Mouse (Mus musculus) ES-Bruce4 (cell line): Measurements from ENCODE around the gene Mepce. TPM values are rescaled to one million over a fixed set of nuclear protein-coding genes. Genes with fewer than 3 reads are reported as not detected.
"Not testable (repeated sequence)": the region's sequence is repeated elsewhere in the genome, so short reads cannot be mapped to it uniquely, and the experiment has no call there.

Experiments used
- H3K27ac ChIP-seq: 2 replicates; pipeline ENCODE4 v1.5.1; 2012; ENCODE audit warnings: low read length, inconsistent platforms; ENCODE audit not compliant: insufficient read depth
- H3K27me3 ChIP-seq: 2 replicates; pipeline ENCODE4 v1.6.1; 2012; ENCODE audit warnings: mild to moderate bottlenecking, low read length, inconsistent platforms; ENCODE audit not compliant: control insufficient read depth, poor library complexity, insufficient read depth, severe bottlenecking
- H3K36me3 ChIP-seq: 2 replicates; pipeline ENCODE4 v1.6.1; 2012; ENCODE audit warnings: inconsistent platforms, mild to moderate bottlenecking, low read length, moderate library complexity; ENCODE audit not compliant: control insufficient read depth, poor library complexity, insufficient read depth, severe bottlenecking
- H3K4me1 ChIP-seq: one replicate; pipeline ENCODE4 v1.8.1; 2011; ENCODE audit warnings: low read length; ENCODE audit not compliant: control insufficient read depth, insufficient read depth
- H3K4me3 ChIP-seq: 2 replicates; pipeline ENCODE4 v1.5.1; 2011; ENCODE audit warnings: low read depth, mild to moderate bottlenecking, low read length
- H3K9ac ChIP-seq: 2 replicates; pipeline ENCODE4 v1.6.1; 2012; ENCODE audit warnings: low read depth, mild to moderate bottlenecking, inconsistent platforms; ENCODE audit not compliant: poor library complexity, severe bottlenecking
- H3K9me3 ChIP-seq: replicated peaks from 2 replicates; pipeline ENCODE4 v1.6.1; 2012; ENCODE audit warnings: mild to moderate bottlenecking, low read length, inconsistent platforms; ENCODE audit not compliant: control insufficient read depth, poor library complexity, insufficient read depth, severe bottlenecking
- CTCF ChIP-seq: IDR thresholded peaks from one replicate; pipeline ENCODE4 v1.8.1; 2011; ENCODE audit warnings: low read depth, low read length
- EP300 ChIP-seq: IDR thresholded peaks from 2 replicates; pipeline ENCODE4 v1.6.1; 2011; ENCODE audit warnings: low read depth, low read length; ENCODE audit not compliant: insufficient read depth
- POLR2A ChIP-seq: IDR thresholded peaks from one replicate; pipeline ENCODE4 v1.8.1; 2011; ENCODE audit warnings: low read length; ENCODE audit not compliant: insufficient read depth
- polyA plus RNA-seq: library from polyadenylated mRNA; stranded (reverse); fragments of >200 nt; gene quantifications from 2 replicates; pipeline ENCODE4 v1.2.4, GENCODE M21; 2011; ENCODE audit warnings: low read depth; ENCODE audit not compliant: missing spikeins, insufficient read depth, insufficient read length

The Mepce gene
- polyA plus RNA-seq = 21.6 and 24.8 TPM in 2 replicates

DNA sequence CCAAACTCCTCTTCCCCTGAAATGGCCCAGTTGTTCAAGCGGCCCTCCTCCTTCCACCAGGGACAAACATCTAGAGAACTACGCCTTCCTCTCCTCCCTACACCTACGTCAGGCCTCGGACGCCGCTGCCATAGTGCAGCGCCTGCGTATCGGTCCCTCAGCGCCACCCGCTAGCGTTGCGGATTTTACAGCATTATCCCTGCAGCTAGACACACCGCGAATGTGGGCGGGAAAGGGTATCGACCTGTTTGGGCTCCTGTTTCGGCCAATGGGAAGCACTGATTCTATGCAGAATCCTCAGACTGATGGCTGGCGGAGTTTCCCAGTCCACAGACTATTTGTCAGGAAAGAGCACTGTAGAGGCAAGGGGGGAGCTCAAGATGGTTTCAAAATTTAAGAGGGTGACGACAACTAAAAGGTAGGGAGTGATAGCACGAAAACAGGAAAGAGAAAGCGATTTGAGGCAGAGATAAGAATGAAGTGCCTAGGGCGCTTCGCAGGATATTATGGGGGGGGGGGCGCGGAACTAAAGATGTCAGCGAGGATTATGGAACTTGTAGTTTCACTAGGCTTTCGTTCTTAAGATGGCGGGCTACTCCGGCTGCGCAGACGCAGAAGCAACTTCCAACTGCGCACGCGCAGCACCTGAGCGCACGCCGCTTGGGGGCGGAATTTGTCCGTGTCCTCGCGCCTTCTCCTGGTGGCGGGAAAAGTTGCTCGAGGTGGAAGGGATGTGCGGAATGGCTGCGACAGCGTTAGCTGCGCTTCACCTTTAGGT is at the start of gene Mepce, which contains the start of gene Zcwpw1:
Gene Mepce, minus strand, starts transcription at position 505 of the 778 bp plus-strand sequence.
Gene Zcwpw1, plus strand, starts transcription at position 648 of the 778 bp plus-strand sequence.
- TF ChIP-seq EP300 (peak; percentile 57; the same call in 1 of the 2 replicates), CTCF (peak; percentile 39), POLR2A (no peak)
- H3K4me3 ChIP-seq = peak within 1 kb of the TSS; percentile 80
- H3K36me3 ChIP-seq = peaks cover 21% of the 10 kb centered on the region
- H3K9me3 ChIP-seq = no peaks in the 10 kb centered on the region
- no peaks in the 10 kb centered on the region for H3K4me1 ChIP-seq
- H3K27ac ChIP-seq = peak within 1 kb of the TSS; percentile 46
- H3K27me3 ChIP-seq = no peaks in the 10 kb centered on the region
- H3K9ac ChIP-seq = peak within 1 kb of the TSS; percentile 97

DNA sequence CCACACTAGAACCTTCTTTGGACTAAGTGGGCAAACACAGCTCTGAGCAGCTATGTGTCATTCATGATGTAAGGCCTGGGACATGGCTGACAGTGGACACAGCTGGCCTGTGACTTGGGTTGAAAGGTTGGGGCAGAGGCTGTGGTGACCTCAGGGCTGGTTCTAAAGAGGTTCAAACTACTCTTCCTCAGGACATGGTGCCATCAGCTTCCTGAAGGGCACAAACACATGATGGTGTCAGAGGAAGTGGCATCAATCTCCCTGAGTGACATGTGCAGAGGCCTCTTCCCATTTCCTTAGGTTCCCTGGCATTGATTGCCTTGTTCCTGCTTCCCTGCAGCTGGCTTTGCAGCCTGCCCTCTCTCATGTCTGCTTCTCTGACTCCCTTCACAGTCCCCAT is 49.7 kb upstream of the Mepce start:
- H3K36me3 ChIP-seq, H3K9ac ChIP-seq, H3K27me3 ChIP-seq, H3K9me3 ChIP-seq, H3K4me3 ChIP-seq, H3K4me1 ChIP-seq, H3K27ac ChIP-seq: not testable (repeated sequence)

DNA sequence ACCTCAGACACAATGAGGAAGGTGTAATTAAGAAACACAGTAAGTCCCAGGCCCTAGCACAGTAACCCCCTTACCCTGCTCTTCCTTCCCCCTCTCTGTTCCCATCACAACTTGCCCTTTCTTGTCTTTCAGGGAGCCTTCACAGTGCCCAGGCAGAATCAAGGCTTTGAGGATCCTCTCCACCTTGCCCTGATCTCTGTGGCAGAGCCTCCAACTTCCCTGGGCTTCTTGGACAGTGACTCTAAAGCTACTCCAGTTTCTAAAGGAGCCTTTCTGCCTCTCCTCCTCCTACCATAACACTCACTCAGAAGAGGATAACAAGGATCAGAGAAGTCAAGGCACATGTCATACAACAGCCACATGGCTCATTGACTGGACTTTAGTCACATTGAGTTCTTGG is 49.2 kb upstream of the Mepce start:
- Histone ChIP-seq H3K27me3 (no peaks in the 10 kb centered on the region), H3K9ac (no peak overlapping the region), H3K27ac (no peak overlapping the region), H3K4me3 (no peak overlapping the region), H3K9me3 (no peaks in the 10 kb centered on the region), H3K36me3 (no peaks in the 10 kb centered on the region), H3K4me1 (no peaks in the 10 kb centered on the region)
- TF ChIP-seq POLR2A = no peak
- no peak for TF ChIP-seq EP300
- TF ChIP-seq CTCF = no peak

DNA sequence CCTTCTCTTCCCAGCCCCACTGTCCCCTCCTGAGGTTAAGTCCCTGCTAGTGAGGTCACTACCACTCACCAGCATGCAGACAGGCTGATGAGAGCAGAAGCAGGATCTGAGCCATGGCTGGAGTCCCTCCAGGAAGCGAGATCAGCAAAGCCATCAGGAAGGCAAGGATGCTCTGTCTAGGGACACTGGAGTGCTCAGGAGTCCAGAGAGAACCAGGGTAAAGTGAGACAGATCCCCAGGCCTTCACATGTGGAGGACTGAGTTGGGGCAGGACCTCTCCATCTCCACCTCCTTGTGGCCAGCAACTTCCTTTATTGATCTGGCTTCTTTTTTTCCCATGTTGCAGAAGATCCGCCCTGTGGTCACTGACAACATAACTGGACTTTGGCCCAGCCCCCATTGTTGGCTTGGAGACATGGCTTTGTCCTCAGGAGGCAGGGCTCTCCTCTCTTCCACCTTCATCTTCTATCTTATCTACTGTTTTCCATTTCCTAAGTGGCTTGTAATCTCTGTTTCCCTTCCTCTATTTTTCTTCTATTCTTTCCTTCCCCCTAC is 48.6 kb upstream of the Mepce start, which contains the start of gene Pilra:
Gene Pilra, minus strand, starts transcription at position 316 of the 555 bp plus-strand sequence.
- H3K9ac ChIP-seq, H3K27me3 ChIP-seq, H3K9me3 ChIP-seq, H3K27ac ChIP-seq, H3K4me1 ChIP-seq, H3K4me3 ChIP-seq, H3K36me3 ChIP-seq: not testable (repeated sequence)

DNA sequence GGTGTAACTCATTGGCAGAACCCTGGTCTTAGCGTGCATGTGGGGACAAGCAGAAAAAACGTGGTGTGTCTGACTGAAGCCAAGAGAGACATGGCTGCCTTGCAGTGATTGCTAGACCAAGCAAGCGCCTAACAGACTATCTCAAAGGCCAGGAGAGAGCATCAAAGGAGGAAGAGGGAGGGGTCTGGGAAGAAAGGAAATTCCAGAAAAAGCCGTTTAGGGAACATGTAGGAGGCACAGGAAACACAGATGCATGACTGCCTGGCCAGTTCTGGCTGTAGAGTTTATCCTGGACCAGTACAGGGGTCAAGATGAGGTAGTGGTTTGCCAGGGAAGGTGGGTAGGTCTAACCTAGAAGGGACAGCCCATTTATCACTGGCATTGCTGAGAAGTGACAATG is 46.0 kb upstream of the Mepce start:
- Histone ChIP-seq H3K27me3 (no peaks in the 10 kb centered on the region), H3K27ac (no peak overlapping the region), H3K36me3 (no peaks in the 10 kb centered on the region), H3K9me3 (no peaks in the 10 kb centered on the region), H3K9ac (no peak overlapping the region), H3K4me3 (no peak overlapping the region), H3K4me1 (no peaks in the 10 kb centered on the region)
- no peak for TF ChIP-seq POLR2A

DNA sequence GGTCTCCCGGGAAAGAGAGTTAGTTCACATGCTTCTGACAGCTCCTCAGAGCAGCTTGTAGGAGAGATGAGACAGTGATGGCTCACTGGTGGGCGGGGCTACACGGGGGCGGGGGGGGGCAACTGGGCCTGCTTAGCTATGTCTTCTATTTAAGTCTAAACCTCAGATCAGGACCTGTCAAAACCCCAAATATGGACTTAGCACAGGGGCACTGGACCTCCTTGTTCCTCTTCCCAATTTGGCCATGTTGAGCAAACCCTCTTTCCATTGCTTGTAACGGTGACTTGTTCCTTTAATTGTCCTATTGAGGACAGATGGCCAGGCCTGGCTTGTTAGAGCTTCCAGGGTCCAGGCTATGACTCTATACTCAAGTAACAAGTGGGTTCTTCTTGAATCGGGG is 44.1 kb upstream of the Mepce start:
- TF ChIP-seq EP300 = no peak
- TF ChIP-seq POLR2A = no peak
- no peak for TF ChIP-seq CTCF
- Histone ChIP-seq H3K9ac (no peak overlapping the region), H3K36me3 (no peaks in the 10 kb centered on the region), H3K27ac (no peak overlapping the region), H3K4me1 (peaks cover under 1% of the 10 kb centered on the region), H3K9me3 (no peaks in the 10 kb centered on the region), H3K4me3 (no peak overlapping the region), H3K27me3 (no peaks in the 10 kb centered on the region)
